In the genomic region with DNA sequence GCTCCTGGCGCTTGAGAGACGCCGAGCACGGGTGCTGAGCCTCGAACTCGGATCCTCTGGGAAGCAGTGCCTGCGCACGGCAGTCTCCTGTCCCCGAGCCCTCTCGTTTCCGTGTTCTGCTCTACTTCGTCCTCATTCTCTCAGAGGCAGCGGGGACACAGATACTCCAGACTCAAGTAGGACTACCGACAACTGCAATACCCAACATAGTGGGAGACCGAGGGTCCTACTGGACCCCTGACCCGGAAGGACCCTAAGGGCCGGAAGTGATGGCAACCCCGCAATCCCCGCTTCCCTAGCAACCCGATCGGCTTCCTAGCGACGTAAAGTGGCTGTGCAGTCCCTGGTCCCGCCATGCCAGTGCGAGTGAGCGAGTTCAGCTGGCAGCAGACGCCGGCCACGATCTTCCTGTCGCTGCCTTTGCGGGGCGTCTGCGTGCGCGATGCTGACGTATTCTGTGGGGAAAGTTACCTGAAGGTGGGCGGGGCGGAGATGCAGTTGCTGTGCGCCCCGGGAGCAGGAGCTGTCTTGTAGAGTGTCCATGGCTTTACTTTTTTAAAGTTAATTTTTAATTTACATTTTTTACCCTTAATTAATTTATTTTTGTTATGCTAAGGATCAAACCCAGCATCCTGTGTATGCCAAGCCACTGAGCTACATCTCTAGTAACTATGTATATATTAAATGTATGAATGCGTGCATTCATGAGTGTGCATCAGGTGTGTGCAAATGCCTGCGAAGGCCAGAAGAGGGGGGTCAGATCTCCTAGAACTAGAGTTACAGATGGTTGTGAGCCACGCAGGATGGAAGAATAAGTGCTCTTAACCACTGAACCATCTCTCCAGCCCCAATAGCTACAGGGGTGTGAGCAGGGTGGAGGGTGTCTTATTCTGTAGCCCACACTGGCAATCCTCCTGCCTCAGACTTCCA, we compare ENCODE assay signal across 7 mouse cellular contexts. TPM values are rescaled to one million over a fixed set of nuclear protein-coding genes. Genes with fewer than 3 reads are reported as not detected.
DNase-seq lines count a peak whose midpoint lies in the region; ATAC-seq and TF ChIP-seq lines count a peak whose summit lies in the region.

A gene (plus strand): TSS at position 265 of the 930 bp plus-strand sequence.
A gene (plus strand): TSS at position 332 of the 930 bp plus-strand sequence.

- peak within 1 kb of the TSS; percentile 41 for H3K9ac ChIP-seq in embryonic facial prominence, embryonic 12.5 days
- peak within 1 kb of the TSS; percentile 72 for H3K9ac ChIP-seq in limb, embryonic 13.5 days
- H3K9ac ChIP-seq in midbrain, embryonic 15.5 days, result peak within 1 kb of the TSS; percentile 49

- TF ChIP-seq CTCF in spleen, adult 2 months (IDR thresholded peaks at IDR 0.05; ENCODE audit: extremely low read depth, insufficient read depth, insufficient read length, insufficient replicate concordance), result 0 out of 2 replicates have a peak, but pooled peaks have one; percentile 7

- TF ChIP-seq POLR2A in spleen, adult 2 months (IDR thresholded peaks at IDR 0.05; ENCODE audit: low read depth, low read length), result peak; percentile 22; the same call in 1 of the 2 replicates

- no peaks in the 10 kb centered on the region for H3K27me3 ChIP-seq in embryonic facial prominence, embryonic 12.5 days
- H3K27me3 ChIP-seq in limb, embryonic 13.5 days, result no peaks in the 10 kb centered on the region
- no peaks in the 10 kb centered on the region for H3K27me3 ChIP-seq in midbrain, embryonic 15.5 days (replicated peaks)
- H3K27me3 ChIP-seq in spleen, adult 2 months (ENCODE audit: control insufficient read depth, insufficient read depth, low read length), result no peaks in the 10 kb centered on the region

- peak; percentile 91 for ATAC-seq in embryonic facial prominence, embryonic 12.5 days (ENCODE audit: insufficient number of reproducible peaks, insufficient read depth, low FRiP score, low TSS enrichment)
- peak; percentile 92 for ATAC-seq in limb, embryonic 13.5 days (ENCODE audit: low FRiP score, low read depth)
- peak; percentile 98 for ATAC-seq in midbrain, embryonic 15.5 days (replicated peaks)

- peak within 1 kb of the TSS; percentile 59 for H3K4me2 ChIP-seq in embryonic facial prominence, embryonic 12.5 days (replicated peaks)
- peak within 1 kb of the TSS; percentile 67 for H3K4me2 ChIP-seq in limb, embryonic 13.5 days (replicated peaks)
- H3K4me2 ChIP-seq in midbrain, embryonic 15.5 days, result peak within 1 kb of the TSS; percentile 62

- H3K36me3 ChIP-seq in embryonic facial prominence, embryonic 12.5 days, result no peaks in the 10 kb centered on the region
- no peaks in the 10 kb centered on the region for H3K36me3 ChIP-seq in limb, embryonic 13.5 days
- no peaks in the 10 kb centered on the region for H3K36me3 ChIP-seq in midbrain, embryonic 15.5 days (replicated peaks)
- no peaks in the 10 kb centered on the region for H3K36me3 ChIP-seq in spleen, adult 2 months (ENCODE audit: control insufficient read depth, insufficient read depth, low read length)

- DNase-seq in adrenal gland, postnatal 4 days (ENCODE audit: low spot score in 2 of 2), result peak; percentile 55 to 57
- DNase-seq in heart, adult 9 months (ENCODE audit: low spot score in 2 of 2), result peak; percentile 64 to 70
- DNase-seq in kidney, adult 9 months, result peak; percentile 80
- peak; percentile 69 to 76 for DNase-seq in spleen, adult 2 months (ENCODE audit: low read depth in 1 of 2, low spot score in 2 of 2)

- no peak within 1 kb of the TSS for H3K27ac ChIP-seq in embryonic facial prominence, embryonic 12.5 days
- no peak within 1 kb of the TSS; the same call in none of the 2 replicates for H3K27ac ChIP-seq in limb, embryonic 13.5 days
- peak within 1 kb of the TSS; percentile 68 for H3K27ac ChIP-seq in midbrain, embryonic 15.5 days
- peak within 1 kb of the TSS; percentile 24; the same call in 1 of the 2 replicates for H3K27ac ChIP-seq in spleen, adult 2 months (ENCODE audit: insufficient read depth, low read length)

- H3K4me3 ChIP-seq in embryonic facial prominence, embryonic 12.5 days, result peak within 1 kb of the TSS; percentile 51
- H3K4me3 ChIP-seq in limb, embryonic 13.5 days, result peak within 1 kb of the TSS; percentile 68
- H3K4me3 ChIP-seq in midbrain, embryonic 15.5 days, result peak within 1 kb of the TSS; percentile 77
- peak within 1 kb of the TSS; percentile 66 for H3K4me3 ChIP-seq in spleen, adult 2 months (ENCODE audit: extremely low read depth, insufficient read depth, insufficient read length)

- 2% methylated on average over 43 of the region's 43 CpGs for WGBS in embryonic facial prominence, embryonic 12.5 days
- WGBS in limb, embryonic 13.5 days, result 2% methylated on average over 43 of the region's 43 CpGs
- 1% methylated on average over 43 of the region's 43 CpGs for WGBS in midbrain, embryonic 15.5 days
- 3% methylated on average over 43 of the region's 43 CpGs for WGBS in spleen, adult 2 months

- H3K9me3 ChIP-seq in embryonic facial prominence, embryonic 12.5 days, result no peaks in the 10 kb centered on the region
- no peaks in the 10 kb centered on the region for H3K9me3 ChIP-seq in limb, embryonic 13.5 days
- H3K9me3 ChIP-seq in midbrain, embryonic 15.5 days, result no peaks in the 10 kb centered on the region

- H3K4me1 ChIP-seq in embryonic facial prominence, embryonic 12.5 days, result no peaks in the 10 kb centered on the region
- peaks cover 9% of the 10 kb centered on the region for H3K4me1 ChIP-seq in limb, embryonic 13.5 days
- H3K4me1 ChIP-seq in midbrain, embryonic 15.5 days, result peaks cover 10% of the 10 kb centered on the region
- peaks cover 9% of the 10 kb centered on the region; the same call in 1 of the 2 replicates for H3K4me1 ChIP-seq in spleen, adult 2 months (ENCODE audit: control insufficient read depth, insufficient read depth, insufficient read length)

RNA-seq across cellular contexts. Expression of the first gene that starts in this region (rescaled TPM):
- 1 to 10 TPM; 1.7 to 1.8 TPM for total RNA-seq in adrenal gland, postnatal 4 days (2021)
- polyA plus RNA-seq in embryonic facial prominence, embryonic 12.5 days (2016; fragmentation: Nextera tagmentation; extraction: Ambion mirVana), result 1.5 and 1.8 TPM in 2 replicates
- polyA plus RNA-seq in limb, embryonic 13.5 days (2015; fragmentation: Nextera tagmentation; extraction: Ambion mirVana), result 1.6 TPM in 2 replicates
- 1.9 and 2.5 TPM in 2 replicates for polyA plus RNA-seq in midbrain, embryonic 15.5 days (2015; fragmentation: Nextera tagmentation; extraction: Ambion mirVana)
- polyA plus RNA-seq in spleen, adult 2 months (2012; rRNA removed), result 0.23 and 0.29 TPM in 2 replicates

RNA-seq across cellular contexts. Expression of the second gene that starts in this region (rescaled TPM):
- not detected for total RNA-seq in adrenal gland, postnatal 4 days (2021)
- polyA plus RNA-seq in embryonic facial prominence, embryonic 12.5 days (2016; fragmentation: Nextera tagmentation; extraction: Ambion mirVana), result not detected in 2 replicates
- polyA plus RNA-seq in limb, embryonic 13.5 days (2015; fragmentation: Nextera tagmentation; extraction: Ambion mirVana), result not detected in 2 replicates
- polyA plus RNA-seq in midbrain, embryonic 15.5 days (2015; fragmentation: Nextera tagmentation; extraction: Ambion mirVana), result not detected in 2 replicates
- polyA plus RNA-seq in spleen, adult 2 months (2012; rRNA removed), result not detected in 2 replicates

Comparison
In these comparisons a context has a peak if more than half of its experiments do, and no peak if none do; other contexts are left out.
1. Peak in DNase-seq, H3K4me3 ChIP-seq and H3K27ac ChIP-seq in spleen, adult 2 months; RNA of the genes that start here not detected or under 1 TPM.